In genomic region chr12:36395115-36395514, GRCm38 (mm10) we compare ENCODE assay signal across 15 mouse cellular contexts. TPM values are rescaled to one million over a fixed set of nuclear protein-coding genes. Genes with fewer than 3 reads are reported as not detected.
A peak's percentile ranks its signal among the peaks of the same experiment; 100 is the strongest.
DNase-seq lines count a peak whose midpoint lies in the region; ATAC-seq lines count a peak whose summit lies in the region.
"Had no signal": no experiment of that assay in that cellular context is flagged by ENCODE, and none has a peak within 500 bp of the region (broad histone marks: within the 10 kb centered on the region; RNA-seq: fewer than 3 reads in every experiment).

No protein-coding gene starts in this region.

- no peak overlapping the region for H3K9ac ChIP-seq in hindbrain, embryonic 16.5 days (ENCODE audit: low read depth, low read length)
- no peak overlapping the region for H3K9ac ChIP-seq in hindbrain, embryonic 13.5 days
- no peak overlapping the region for H3K9ac ChIP-seq in lung, embryonic 16.5 days (ENCODE audit: low read length)
- H3K9ac ChIP-seq in embryonic facial prominence, embryonic 15.5 days = no peak overlapping the region
- H3K9ac ChIP-seq in stomach, embryonic 16.5 days (ENCODE audit: low read length) = no peak overlapping the region
- H3K9ac ChIP-seq: hindbrain, embryonic 15.5 days; liver, embryonic 13.5 days had no signal

- DNase-seq in lung, postnatal 10 days = no peak
- no peak for DNase-seq in right cerebral cortex, postnatal 10 days (ENCODE audit: low spot score in 2 of 2)
- DNase-seq: adrenal gland, adult 8-10 months; gastrocnemius, postnatal 14 days; kidney, postnatal 25 days; liver, embryonic 13.5 days; thymus, postnatal 4 days had no signal

- no peak overlapping the region for H3K4me2 ChIP-seq in hindbrain, embryonic 16.5 days (ENCODE audit: low read length)
- H3K4me2 ChIP-seq in hindbrain, embryonic 13.5 days = no peak overlapping the region
- peak overlapping the region; percentile 11; the same call in 1 of the 2 replicates for H3K4me2 ChIP-seq in lung, embryonic 16.5 days (ENCODE audit: low read depth, low read length)
- H3K4me2 ChIP-seq in embryonic facial prominence, embryonic 15.5 days (replicated peaks) = no peak overlapping the region
- H3K4me2 ChIP-seq in stomach, embryonic 16.5 days (ENCODE audit: low read depth, low read length) = no peak overlapping the region
- H3K4me2 ChIP-seq: heart, embryonic 11.5 days; hindbrain, embryonic 15.5 days; liver, embryonic 13.5 days had no signal

- H3K36me3 ChIP-seq in hindbrain, embryonic 16.5 days (ENCODE audit: control insufficient read depth, insufficient read depth, low read length) = peaks cover 7% of the 10 kb centered on the region; the same call in 1 of the 2 replicates
- H3K36me3 ChIP-seq in hindbrain, embryonic 13.5 days = peaks cover 14% of the 10 kb centered on the region
- peaks cover 3% of the 10 kb centered on the region; the same call in 1 of the 2 replicates for H3K36me3 ChIP-seq in lung, embryonic 16.5 days (ENCODE audit: control insufficient read depth, insufficient read depth, low read length)
- H3K36me3 ChIP-seq in embryonic facial prominence, embryonic 15.5 days = peaks cover 14% of the 10 kb centered on the region
- H3K36me3 ChIP-seq in stomach, embryonic 16.5 days (ENCODE audit: control insufficient read depth, insufficient read depth, low read length) = no peaks in the 10 kb centered on the region

- WGBS in hindbrain, embryonic 16.5 days = 73% methylated on average over 2 of the region's 2 CpGs
- WGBS in hindbrain, embryonic 13.5 days = 82% methylated on average over 2 of the region's 2 CpGs
- 44% methylated on average over 2 of the region's 2 CpGs for WGBS in lung, embryonic 16.5 days
- 40% methylated on average over 2 of the region's 2 CpGs for WGBS in embryonic facial prominence, embryonic 15.5 days
- WGBS in stomach, embryonic 16.5 days = 43% methylated on average over 2 of the region's 2 CpGs

- 0 out of 2 replicates have a peak, but pooled peaks have one; percentile 48 for ATAC-seq in hindbrain, embryonic 16.5 days
- ATAC-seq in hindbrain, embryonic 13.5 days (ENCODE audit: low FRiP score) = no peak
- peak; percentile 97 for ATAC-seq in lung, embryonic 16.5 days (ENCODE audit: low read depth)
- no peak; the same call in 1 of the 2 replicates for ATAC-seq in embryonic facial prominence, embryonic 15.5 days (ENCODE audit: insufficient number of reproducible peaks, low FRiP score, low TSS enrichment, low read depth)
- ATAC-seq in stomach, embryonic 16.5 days (ENCODE audit: insufficient read depth, low FRiP score) = peak; percentile 64; the same call in 1 of the 2 replicates

- peaks cover 9% of the 10 kb centered on the region for H3K9me3 ChIP-seq in hindbrain, embryonic 16.5 days (ENCODE audit: control insufficient read depth, low read length)
- peaks cover 10% of the 10 kb centered on the region for H3K9me3 ChIP-seq in hindbrain, embryonic 13.5 days
- H3K9me3 ChIP-seq in lung, embryonic 16.5 days (ENCODE audit: control insufficient read depth, low read length) = peaks cover 3% of the 10 kb centered on the region
- H3K9me3 ChIP-seq in embryonic facial prominence, embryonic 15.5 days (replicated peaks) = no peaks in the 10 kb centered on the region
- H3K9me3 ChIP-seq in stomach, embryonic 16.5 days (replicated peaks; ENCODE audit: control insufficient read depth, low read length) = peaks cover 9% of the 10 kb centered on the region; the same call in 1 of the 2 replicates
- H3K9me3 ChIP-seq: liver, embryonic 13.5 days had no signal

- no peaks in the 10 kb centered on the region for H3K4me1 ChIP-seq in hindbrain, embryonic 16.5 days (ENCODE audit: control insufficient read depth, insufficient read depth, low read depth, low read length)
- no peaks in the 10 kb centered on the region for H3K4me1 ChIP-seq in hindbrain, embryonic 13.5 days (replicated peaks)
- no peaks in the 10 kb centered on the region for H3K4me1 ChIP-seq in lung, embryonic 16.5 days (replicated peaks; ENCODE audit: control insufficient read depth, insufficient read depth, low read length)
- H3K4me1 ChIP-seq in embryonic facial prominence, embryonic 15.5 days = no peaks in the 10 kb centered on the region
- H3K4me1 ChIP-seq in stomach, embryonic 16.5 days (ENCODE audit: control insufficient read depth, insufficient read depth, low read length) = peaks cover 4% of the 10 kb centered on the region
- H3K4me1 ChIP-seq: hindbrain, embryonic 15.5 days; liver, embryonic 13.5 days had no signal

- no peaks in the 10 kb centered on the region for H3K27me3 ChIP-seq in hindbrain, embryonic 16.5 days (replicated peaks; ENCODE audit: control insufficient read depth, insufficient read depth, low read length)
- H3K27me3 ChIP-seq in hindbrain, embryonic 13.5 days = no peaks in the 10 kb centered on the region
- H3K27me3 ChIP-seq in lung, embryonic 16.5 days (ENCODE audit: control insufficient read depth, insufficient read depth, low read depth, low read length) = no peaks in the 10 kb centered on the region
- no peaks in the 10 kb centered on the region for H3K27me3 ChIP-seq in embryonic facial prominence, embryonic 15.5 days
- no peaks in the 10 kb centered on the region for H3K27me3 ChIP-seq in stomach, embryonic 16.5 days (ENCODE audit: control insufficient read depth, insufficient read depth, low read length)
- H3K27me3 ChIP-seq: CH12.LX; hindbrain, embryonic 15.5 days; liver, embryonic 13.5 days had no signal

- H3K4me3 ChIP-seq in hindbrain, embryonic 16.5 days (ENCODE audit: low read length) = no peak overlapping the region
- no peak overlapping the region for H3K4me3 ChIP-seq in hindbrain, embryonic 13.5 days
- no peak overlapping the region for H3K4me3 ChIP-seq in lung, embryonic 16.5 days (ENCODE audit: low read length)
- no peak overlapping the region for H3K4me3 ChIP-seq in embryonic facial prominence, embryonic 15.5 days (replicated peaks)
- H3K4me3 ChIP-seq in stomach, embryonic 16.5 days (replicated peaks; ENCODE audit: low read length) = no peak overlapping the region
- H3K4me3 ChIP-seq: hindbrain, embryonic 15.5 days; liver, embryonic 13.5 days had no signal

- H3K27ac ChIP-seq in hindbrain, embryonic 16.5 days (ENCODE audit: low read depth, low read length) = no peak overlapping the region
- no peak overlapping the region for H3K27ac ChIP-seq in hindbrain, embryonic 13.5 days
- peak overlapping the region; percentile 28; the same call in 1 of the 2 replicates for H3K27ac ChIP-seq in lung, embryonic 16.5 days (ENCODE audit: low read length)
- H3K27ac ChIP-seq in embryonic facial prominence, embryonic 15.5 days (replicated peaks) = peak overlapping the region; percentile 55; the same call in 1 of the 2 replicates
- peak overlapping the region; percentile 64 for H3K27ac ChIP-seq in stomach, embryonic 16.5 days (ENCODE audit: low read length)
- H3K27ac ChIP-seq: hindbrain, embryonic 15.5 days; liver, embryonic 13.5 days had no signal

RNA-seq across cellular contexts. Expression of gene D630036H23Rik, which starts 13.1 kb away (rescaled TPM):
- polyA plus RNA-seq in hindbrain, embryonic 16.5 days (2015; fragmentation: Nextera tagmentation; extraction: Ambion mirVana) = 2.1 TPM in 2 replicates
- polyA plus RNA-seq in hindbrain, embryonic 13.5 days (2015; fragmentation: Nextera tagmentation; extraction: Ambion mirVana) = 2.0 and 2.5 TPM in 2 replicates
- polyA plus RNA-seq in lung, embryonic 16.5 days (2015; fragmentation: Nextera tagmentation; extraction: Ambion mirVana) = 1.2 and 1.7 TPM in 2 replicates
- polyA plus RNA-seq in embryonic facial prominence, embryonic 15.5 days (2015; fragmentation: Nextera tagmentation; extraction: Ambion mirVana) = 2.8 and 3.1 TPM in 2 replicates
- polyA plus RNA-seq in stomach, embryonic 16.5 days (2015; fragmentation: Nextera tagmentation; extraction: Ambion mirVana) = 0.34 and 1.9 TPM in 2 replicates

RNA-seq across cellular contexts. Expression of gene Ispd, which starts 13.9 kb away (rescaled TPM):
- 13.6 and 13.9 TPM in 2 replicates for polyA plus RNA-seq in hindbrain, embryonic 16.5 days (2015; fragmentation: Nextera tagmentation; extraction: Ambion mirVana)
- polyA plus RNA-seq in hindbrain, embryonic 13.5 days (2015; fragmentation: Nextera tagmentation; extraction: Ambion mirVana) = 12.6 and 14.3 TPM in 2 replicates
- 12.4 and 15.4 TPM in 2 replicates for polyA plus RNA-seq in lung, embryonic 16.5 days (2015; fragmentation: Nextera tagmentation; extraction: Ambion mirVana)
- polyA plus RNA-seq in embryonic facial prominence, embryonic 15.5 days (2015; fragmentation: Nextera tagmentation; extraction: Ambion mirVana) = 13.3 and 15.8 TPM in 2 replicates
- 8.2 and 10.4 TPM in 2 replicates for polyA plus RNA-seq in stomach, embryonic 16.5 days (2015; fragmentation: Nextera tagmentation; extraction: Ambion mirVana)

Comparison
In these comparisons a context has a peak if more than half of its experiments do, and no peak if none do; other contexts are left out.
1. ATAC-seq: peak in hindbrain, embryonic 16.5 days (single experiment), lung, embryonic 16.5 days (single experiment) and stomach, embryonic 16.5 days (single experiment); none in hindbrain, embryonic 13.5 days (single experiment) and embryonic facial prominence, embryonic 15.5 days (single experiment).
2. H3K27ac ChIP-seq: peak in lung, embryonic 16.5 days (single experiment), embryonic facial prominence, embryonic 15.5 days (single experiment) and stomach, embryonic 16.5 days (single experiment); none in hindbrain, embryonic 16.5 days (single experiment) and hindbrain, embryonic 13.5 days (single experiment).